Mouse (Mus musculus): Measurements from ENCODE around the gene Cbx2.

Gene Cbx2

GRCm38 (mm10) chr11:119059256-119059655 is 36.5 kb downstream of the Cbx2 start:
- no peak for DNase-seq

GRCm38 (mm10) chr11:119066841-119067240 is 44.1 kb downstream of the Cbx2 start:
- no peak for DNase-seq

- DNase-seq: no peak
Measured at GRCm38 (mm10) chr11:119072239-119072638, 49.5 kb downstream of the Cbx2 start.

DNA sequence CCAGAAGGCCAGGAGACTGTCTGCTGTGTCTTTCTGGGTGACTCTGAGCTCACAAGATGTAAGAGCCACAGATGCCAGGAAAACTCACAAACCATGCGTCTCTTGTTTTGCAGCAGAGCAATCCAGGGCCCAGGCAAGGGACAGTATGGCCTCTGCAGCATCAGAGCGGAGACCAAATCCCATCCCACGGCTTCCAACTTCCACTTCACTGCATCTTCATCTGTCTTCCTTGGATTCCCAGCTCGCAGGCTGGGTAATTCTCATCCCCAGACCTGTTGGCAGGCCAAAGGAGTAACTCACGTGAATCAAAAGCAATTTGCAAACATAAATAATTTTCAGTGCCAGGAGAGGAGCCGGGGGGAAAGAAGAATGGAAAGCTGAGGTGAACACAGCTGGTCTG is 50.2 kb downstream of the Cbx2 start:
- DNase-seq: no peak

DNA sequence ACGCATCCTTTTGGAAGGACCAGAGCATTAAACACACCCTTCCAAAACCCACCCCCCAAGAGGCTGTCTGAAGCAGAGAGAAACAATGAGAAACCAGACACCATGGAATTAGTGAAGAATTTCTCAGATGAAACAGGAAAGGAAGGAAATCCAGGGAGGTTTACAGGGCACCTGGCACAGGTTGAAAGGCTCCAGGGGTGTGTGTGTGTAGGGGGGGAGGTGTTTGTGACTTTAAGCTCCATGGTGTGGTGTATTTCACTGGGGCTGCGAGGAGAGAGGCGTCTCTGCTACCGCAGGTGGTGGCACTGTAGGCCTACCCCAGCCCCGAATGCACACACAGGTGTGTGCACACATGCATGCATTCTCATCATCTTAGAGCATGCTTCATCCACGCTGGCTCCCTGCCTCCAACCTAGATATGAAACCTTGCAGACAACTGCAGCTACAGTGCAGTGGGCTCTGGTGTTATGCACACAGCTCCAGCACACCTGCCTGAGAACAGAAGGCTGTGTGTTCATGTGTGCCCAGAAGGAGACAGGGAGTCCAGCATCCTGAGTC is 51.2 kb downstream of the Cbx2 start:
- no peak for DNase-seq

DNA sequence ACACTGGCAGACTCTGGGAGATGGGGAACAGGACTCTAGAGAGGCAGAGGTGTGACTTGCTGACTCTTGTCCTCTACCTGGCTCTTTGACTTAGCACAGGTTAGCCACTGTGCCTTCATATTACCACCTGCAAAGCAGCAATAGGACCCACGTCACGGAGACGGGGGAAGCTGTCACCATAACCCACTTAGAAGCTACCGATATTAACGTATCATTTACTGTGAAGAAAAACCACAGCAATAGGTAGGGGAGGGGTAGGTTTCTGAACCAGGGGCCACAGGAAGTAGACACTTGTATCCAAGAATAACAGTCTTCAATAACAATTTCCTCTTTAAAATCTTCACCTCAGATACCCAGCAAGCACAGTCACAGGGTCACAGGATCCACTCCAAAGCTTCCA is 53.0 kb downstream of the Cbx2 start:
- no peak for DNase-seq

DNA sequence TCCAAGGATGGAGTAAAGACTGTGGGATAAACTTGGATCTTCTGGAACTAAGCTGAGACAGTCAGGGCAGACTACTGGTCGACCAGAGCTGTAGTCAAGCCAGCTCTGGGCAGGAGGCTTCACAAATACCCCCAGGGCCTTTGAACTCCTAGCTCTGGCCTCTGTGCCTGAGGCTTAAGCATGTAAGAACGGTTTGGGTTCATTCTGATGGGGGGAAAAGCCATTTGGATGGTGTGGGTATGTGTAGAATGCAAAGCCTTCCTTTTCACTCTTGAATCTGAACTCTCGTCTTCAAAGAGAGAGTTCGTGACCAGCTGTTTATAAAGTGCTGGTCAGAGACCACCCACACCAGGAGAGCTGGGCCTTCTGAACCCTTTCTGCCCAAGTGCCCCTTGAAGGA is 55.0 kb downstream of the Cbx2 start:
- DNase-seq: no peak

DNA sequence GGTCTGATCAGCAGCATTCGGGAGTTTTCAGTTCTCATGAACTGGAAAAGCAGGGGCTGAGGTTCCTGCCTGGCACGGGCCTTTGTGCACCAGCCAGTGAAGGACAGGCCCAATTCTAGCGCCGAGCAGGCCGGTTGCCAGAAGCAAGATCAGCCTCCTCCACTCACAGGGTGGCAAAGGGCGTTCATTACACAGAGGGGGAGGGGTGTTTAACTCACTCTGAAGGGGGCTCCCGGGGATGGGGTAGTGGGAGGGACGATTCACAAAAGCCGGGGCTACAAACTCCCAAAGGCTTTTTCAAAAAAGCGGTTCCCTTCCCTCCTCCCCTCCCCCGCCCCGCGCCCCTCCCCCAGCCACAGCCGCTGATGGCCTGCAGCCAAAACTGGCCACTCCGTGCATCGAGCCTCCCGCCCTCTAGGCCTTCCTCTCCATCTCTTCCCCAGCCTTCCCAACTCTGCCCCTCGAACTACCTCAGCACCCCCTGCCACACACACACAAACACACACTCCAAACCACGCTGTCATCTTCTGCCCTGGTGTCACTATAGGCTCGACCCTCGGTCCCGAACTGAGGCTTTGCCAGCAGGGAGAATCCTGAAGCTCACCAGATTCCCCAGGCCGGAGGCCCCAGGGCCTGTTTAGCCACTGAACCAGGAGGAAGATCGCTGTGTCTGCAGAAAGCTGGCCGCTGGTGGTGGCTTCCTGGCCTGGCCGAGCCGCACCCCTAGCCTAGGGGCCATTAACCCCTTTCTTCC is 56.1 kb downstream of the Cbx2 start:
- DNase-seq: peak; percentile 79 to 87

DNA sequence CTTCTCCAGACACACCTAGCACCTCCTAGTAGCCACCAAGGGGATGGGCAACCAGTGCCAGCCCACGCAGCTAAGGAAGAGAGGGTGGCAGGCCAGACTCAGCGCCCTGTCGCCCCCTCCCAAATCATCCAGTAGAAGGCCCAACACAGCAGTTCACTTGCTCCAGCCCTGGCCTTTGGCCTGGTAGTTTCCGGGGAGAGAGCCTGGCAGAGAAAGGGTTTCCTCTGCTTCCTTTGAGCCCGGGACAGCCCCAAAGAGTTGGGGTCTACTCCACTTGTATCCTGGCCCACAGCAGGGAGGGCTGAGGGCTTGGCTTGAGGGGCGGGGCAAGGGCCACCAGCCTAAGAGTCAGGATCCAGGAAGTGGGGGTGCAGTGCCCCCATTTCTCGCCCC is 56.7 kb downstream of the Cbx2 start:
- DNase-seq: no peak

GRCm38 (mm10) chr11:119080461-119081147 is 57.8 kb downstream of the Cbx2 start:
- DNase-seq: no peak

Measured in kidney, postnatal 36 days (tissue).